Comparison of ENCODE assay signal across 33 mouse cellular contexts in genomic region chr15:13529050-13529449, GRCm38 (mm10).
"Had no signal": no experiment of that assay in that cellular context is flagged by ENCODE, and none has a peak within 500 bp of the region (broad histone marks: within the 10 kb centered on the region; RNA-seq: fewer than 3 reads in every experiment).

No protein-coding gene starts in this region.

- H3K4me2 ChIP-seq: limb, embryonic 12.5 days; limb, embryonic 13.5 days; limb, embryonic 15.5 days; liver, embryonic 11.5 days; liver, embryonic 12.5 days; liver, embryonic 13.5 days; liver, embryonic 15.5 days; lung, embryonic 14.5 days; lung, embryonic 15.5 days; midbrain, embryonic 11.5 days; midbrain, embryonic 12.5 days; midbrain, embryonic 13.5 days; midbrain, embryonic 15.5 days; neural tube, embryonic 12.5 days; neural tube, embryonic 13.5 days had no signal

- ATAC-seq: liver, embryonic 12.5 days; liver, postnatal 0 days; lung, postnatal 0 days; midbrain, embryonic 13.5 days; midbrain, embryonic 15.5 days; midbrain, embryonic 16.5 days had no signal

- DNase-seq: left cerebral cortex, postnatal 4 days; liver; liver, embryonic 13.5 days; liver, postnatal 0 days; lung, adult 18-20 months; lung, adult 2 months; lung, postnatal 10 days; lung, postnatal 14 days; lung, postnatal 36 days; lung, postnatal 4 days; midbrain, embryonic 14.5 days had no signal

- H3K9ac ChIP-seq: limb, embryonic 12.5 days; limb, embryonic 13.5 days; limb, embryonic 15.5 days; liver, embryonic 12.5 days; liver, embryonic 13.5 days; liver, embryonic 14.5 days; liver, embryonic 15.5 days; liver, postnatal 0 days; lung, embryonic 14.5 days; lung, embryonic 15.5 days; midbrain, embryonic 12.5 days; midbrain, embryonic 13.5 days; midbrain, embryonic 15.5 days; neural tube, embryonic 12.5 days; neural tube, embryonic 13.5 days had no signal

- H3K36me3 ChIP-seq: limb, embryonic 10.5 days; limb, embryonic 12.5 days; limb, embryonic 13.5 days; limb, embryonic 15.5 days; liver, embryonic 12.5 days; liver, embryonic 13.5 days; liver, embryonic 15.5 days; lung, embryonic 15.5 days; midbrain, embryonic 10.5 days; midbrain, embryonic 12.5 days; midbrain, embryonic 13.5 days; midbrain, embryonic 15.5 days; neural tube, embryonic 12.5 days; neural tube, embryonic 13.5 days had no signal

- H3K9me3 ChIP-seq: limb, embryonic 10.5 days; limb, embryonic 12.5 days; limb, embryonic 13.5 days; limb, embryonic 15.5 days; liver, embryonic 12.5 days; liver, embryonic 13.5 days; liver, embryonic 15.5 days; lung, embryonic 15.5 days; midbrain, embryonic 10.5 days; midbrain, embryonic 12.5 days; midbrain, embryonic 13.5 days; midbrain, embryonic 15.5 days; neural tube, embryonic 12.5 days; neural tube, embryonic 13.5 days had no signal

- H3K27me3 ChIP-seq: limb, embryonic 12.5 days; limb, embryonic 13.5 days; limb, embryonic 15.5 days; liver, embryonic 12.5 days; liver, embryonic 13.5 days; liver, embryonic 15.5 days; lung, embryonic 15.5 days; megakaryocyte, embryonic 14.5 days; midbrain, embryonic 12.5 days; midbrain, embryonic 13.5 days; midbrain, embryonic 15.5 days; neural tube, embryonic 12.5 days; neural tube, embryonic 13.5 days had no signal

- H3K4me3 ChIP-seq: limb, embryonic 10.5 days; limb, embryonic 12.5 days; limb, embryonic 13.5 days; limb, embryonic 15.5 days; liver, embryonic 12.5 days; liver, embryonic 13.5 days; liver, embryonic 15.5 days; lung, embryonic 15.5 days; megakaryocyte, embryonic 14.5 days; midbrain, embryonic 10.5 days; midbrain, embryonic 12.5 days; midbrain, embryonic 13.5 days; midbrain, embryonic 15.5 days; myocyte; neural tube, embryonic 12.5 days; neural tube, embryonic 13.5 days had no signal

- H3K27ac ChIP-seq: limb, embryonic 10.5 days; limb, embryonic 12.5 days; limb, embryonic 13.5 days; limb, embryonic 15.5 days; liver, embryonic 12.5 days; liver, embryonic 13.5 days; liver, embryonic 14.5 days; liver, embryonic 15.5 days; lung, embryonic 15.5 days; macrophage; midbrain, embryonic 10.5 days; midbrain, embryonic 12.5 days; midbrain, embryonic 13.5 days; midbrain, embryonic 15.5 days; neural tube, embryonic 12.5 days; neural tube, embryonic 13.5 days had no signal

- H3K4me1 ChIP-seq: limb, embryonic 12.5 days; limb, embryonic 15.5 days; liver, embryonic 12.5 days; liver, embryonic 13.5 days; liver, embryonic 15.5 days; lung, embryonic 15.5 days; megakaryocyte, embryonic 14.5 days; midbrain, embryonic 10.5 days; midbrain, embryonic 12.5 days; midbrain, embryonic 13.5 days; midbrain, embryonic 15.5 days; neural tube, embryonic 12.5 days; neural tube, embryonic 13.5 days had no signal
